Mouse (Mus musculus) ES-Bruce4 (cell line): ENCODE measurements around the gene Esrrg.

ENCODE experiments used
- CTCF ChIP-seq: IDR thresholded peaks from one replicate; pipeline ENCODE4 v1.8.1; 2011; ENCODE audit warnings: low read depth, low read length
- POLR2A ChIP-seq: IDR thresholded peaks from one replicate; pipeline ENCODE4 v1.8.1; 2011; ENCODE audit warnings: low read length; ENCODE audit not compliant: insufficient read depth

DNA sequence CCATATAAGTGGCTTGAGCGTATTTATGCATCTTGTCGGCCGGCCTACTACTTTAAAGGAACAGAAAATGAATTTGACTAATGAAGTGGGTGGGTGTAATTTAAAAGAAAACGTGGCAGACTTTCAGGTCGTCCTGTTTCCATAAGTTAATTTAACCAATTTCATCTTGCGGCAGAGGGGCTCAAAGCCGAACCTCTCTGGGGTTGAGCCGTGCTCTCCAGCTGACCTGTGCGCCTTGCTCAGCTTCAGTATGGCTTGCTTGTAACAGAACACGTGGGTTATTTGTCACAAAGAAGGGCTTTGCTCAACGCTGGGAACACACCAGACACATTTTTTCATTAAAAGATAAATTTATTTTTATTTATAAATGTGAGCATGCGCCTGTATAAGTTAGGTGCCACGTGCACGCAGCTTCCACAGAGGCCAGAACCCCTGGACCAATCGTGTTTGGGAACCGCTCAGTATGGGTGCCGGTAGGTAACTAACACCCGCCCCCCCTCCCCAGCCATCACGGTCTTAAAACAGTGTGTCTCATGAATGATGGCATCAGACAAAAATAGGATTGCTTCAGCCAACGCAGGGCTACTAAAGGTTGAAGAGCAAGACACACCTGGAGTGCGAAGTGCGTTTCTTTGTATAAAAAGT, 546.7 kb downstream of the Esrrg start:
- no peak for TF ChIP-seq POLR2A
- no peak for TF ChIP-seq CTCF
